Mouse (Mus musculus) heart, adult 18-20 months (tissue): ENCODE measurements at regions not wholly inside any gene's neighbourhood (a gene's known extent, or its start where the extent isn't known, plus 50 kb on each side); places are given as distances from the start of the nearest gene placed in this dataset.
"Not testable (repeated sequence)": the region's sequence is repeated elsewhere in the genome, so short reads cannot be mapped to it uniquely, and the experiment has no call there.

ENCODE experiments used
- DNase-seq, 2 experiments: peaks; one replicate each; pipeline ENCODE4 v3.0.0; 2021 to 2022; ENCODE audit warnings: mixed read lengths in 1 of 2

DNA sequence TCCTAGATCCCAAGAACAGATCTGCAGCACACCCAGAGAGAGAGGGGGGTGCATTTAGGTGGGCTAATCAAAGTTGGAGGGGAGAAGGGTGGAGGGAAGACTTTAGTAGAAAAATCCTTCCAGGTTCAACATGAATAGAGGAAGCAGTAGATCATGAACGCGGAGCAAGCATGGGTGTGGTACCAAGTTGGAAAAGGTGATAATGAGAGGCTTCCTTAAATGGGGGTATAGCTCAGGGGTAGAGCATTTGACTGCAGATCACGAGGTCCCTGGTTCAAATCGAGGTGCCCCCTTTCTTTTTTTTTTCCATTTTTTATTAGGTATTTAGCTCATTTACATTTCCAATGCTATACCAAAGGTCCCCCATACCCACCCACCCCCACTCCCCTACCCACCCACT is 54.0 kb upstream of the Krba1 start:
- DNase-seq, result not testable (repeated sequence)

DNA sequence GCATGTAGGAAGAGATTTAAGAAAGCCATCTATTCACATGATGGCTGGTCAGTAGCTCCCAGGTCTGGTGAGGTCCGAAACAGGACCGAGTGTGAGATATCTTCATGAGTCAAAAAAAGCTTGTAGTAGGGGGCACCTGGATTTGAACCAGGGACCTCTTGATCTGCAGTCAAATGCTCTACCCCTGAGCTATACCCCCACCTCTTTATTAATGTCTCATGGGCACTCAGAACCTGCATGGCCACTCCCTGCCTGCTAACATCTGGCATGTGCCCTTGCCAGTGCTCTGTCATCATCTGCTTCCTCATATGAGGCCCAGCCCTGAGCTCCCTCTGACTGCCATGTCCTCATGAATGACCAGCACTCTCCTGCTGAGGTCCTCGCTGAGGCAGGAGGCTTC is 58.4 kb upstream of the Krba1 start:
- not testable (repeated sequence) for DNase-seq

DNA sequence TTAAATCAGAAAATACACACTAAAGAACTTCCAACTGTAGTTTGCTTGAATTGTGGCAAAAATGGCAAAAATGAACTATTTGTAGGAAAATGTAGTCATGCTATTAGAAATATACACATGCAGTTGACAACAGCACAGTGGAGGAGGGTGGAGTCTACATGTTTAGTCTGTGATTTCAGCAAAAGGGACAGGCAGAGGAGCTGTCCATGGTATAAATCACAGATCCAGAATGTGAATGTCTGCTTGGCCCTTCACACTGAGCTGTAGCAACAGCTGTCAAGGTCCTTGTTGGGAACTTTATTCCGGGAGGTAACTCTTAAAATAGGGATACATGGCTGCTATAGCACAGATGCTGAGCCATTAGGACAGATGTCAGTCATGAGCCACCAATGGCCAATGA is 107.4 kb upstream of the Krba1 start:
- DNase-seq, result no peak

DNA sequence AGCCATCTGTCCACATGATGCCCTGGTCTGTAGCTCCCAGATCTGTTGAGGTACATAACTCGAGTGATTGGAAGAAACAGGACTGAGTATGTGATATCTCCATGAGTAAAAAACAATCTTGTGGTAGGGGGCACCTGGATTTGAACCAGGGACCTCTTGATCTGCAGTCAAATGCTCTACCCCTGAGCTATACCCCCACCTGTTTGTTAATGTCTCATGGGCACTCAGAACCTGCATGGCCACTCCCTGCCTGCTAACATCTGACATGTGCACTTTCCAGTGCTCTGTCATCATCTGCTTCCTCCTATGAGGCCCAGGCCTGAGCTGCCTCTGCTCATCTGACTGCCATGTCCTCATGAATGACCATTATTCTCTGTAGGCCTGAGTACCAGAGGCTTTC is 115.7 kb upstream of the Krba1 start:
- DNase-seq, result not testable (repeated sequence)

DNA sequence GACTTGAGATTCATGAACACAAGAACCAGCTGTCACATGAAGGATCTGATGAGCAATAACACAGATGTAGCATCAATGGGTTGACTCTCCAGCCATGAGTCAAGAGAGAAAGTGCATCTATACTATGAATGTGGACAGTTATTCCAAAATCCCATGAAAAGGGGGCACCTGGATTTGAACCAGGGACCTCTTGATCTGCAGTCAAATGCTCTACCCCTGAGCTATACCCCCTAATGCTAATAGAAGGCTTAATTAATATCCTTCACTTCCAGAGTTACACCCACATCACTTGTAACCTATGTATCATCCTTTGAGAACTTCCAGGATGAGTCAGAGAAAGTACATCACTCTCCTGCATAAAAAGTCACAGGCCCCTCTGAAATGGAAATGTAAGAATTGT is 133.8 kb upstream of the Krba1 start:
- DNase-seq, result not testable (repeated sequence)

DNA sequence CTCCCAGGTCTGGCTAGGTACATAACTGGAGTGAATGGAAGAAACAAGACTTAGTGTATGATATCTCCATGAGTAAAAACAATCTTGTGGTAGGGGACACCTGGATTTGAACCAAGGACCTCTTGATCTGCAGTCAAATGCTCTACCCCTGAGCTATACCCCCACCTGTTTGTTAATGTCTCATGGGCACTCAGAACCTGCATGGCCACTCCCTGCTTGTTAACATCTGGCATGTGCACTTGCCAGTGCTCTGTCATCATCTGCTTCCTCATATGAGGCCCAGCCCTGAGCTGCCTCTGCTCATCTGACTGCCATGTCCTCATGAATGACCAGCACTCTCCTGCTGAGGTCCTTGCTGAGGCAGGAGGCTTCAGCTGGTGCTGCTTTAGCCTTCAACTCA is 142.4 kb upstream of the Krba1 start:
- DNase-seq, result not testable (repeated sequence)

DNA sequence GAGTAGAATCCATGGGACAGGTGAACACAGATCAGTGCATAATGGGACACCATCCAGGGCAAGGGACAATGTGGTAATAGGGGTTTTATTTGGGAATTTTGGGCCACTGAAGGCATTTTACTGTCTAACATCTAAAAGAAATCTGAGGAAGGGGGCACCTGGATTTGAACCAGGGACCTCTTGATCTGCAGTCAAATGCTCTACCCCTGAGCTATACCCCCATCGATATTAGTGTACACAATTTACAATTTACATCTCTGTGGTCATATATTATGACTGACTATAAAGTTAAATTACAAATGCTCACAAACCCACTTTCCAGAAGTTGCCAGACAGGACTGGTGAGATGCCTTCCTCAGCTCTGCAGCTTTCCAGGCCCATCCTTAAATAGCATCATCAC is 143.4 kb upstream of the Krba1 start:
- DNase-seq, result no peak

DNA sequence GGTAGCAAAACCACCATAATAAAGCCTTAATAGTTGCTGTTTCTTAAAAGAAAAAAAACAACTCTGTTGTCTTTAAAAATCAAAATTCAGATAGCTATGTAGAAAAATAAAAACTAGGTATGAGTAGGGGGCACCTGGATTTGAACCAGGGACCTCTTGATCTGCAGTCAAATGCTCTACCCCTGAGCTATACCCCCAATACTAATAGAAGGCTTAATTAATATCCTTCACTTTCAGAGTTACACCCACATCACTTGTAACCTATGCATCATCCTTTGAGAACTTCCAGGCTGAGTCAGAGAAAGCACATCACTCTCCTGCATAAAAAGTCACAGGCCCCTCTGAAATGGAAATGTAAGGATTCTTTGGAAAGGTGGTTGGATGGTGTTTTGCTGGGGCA is 151.2 kb upstream of the Krba1 start:
- DNase-seq, result not testable (repeated sequence)

DNA sequence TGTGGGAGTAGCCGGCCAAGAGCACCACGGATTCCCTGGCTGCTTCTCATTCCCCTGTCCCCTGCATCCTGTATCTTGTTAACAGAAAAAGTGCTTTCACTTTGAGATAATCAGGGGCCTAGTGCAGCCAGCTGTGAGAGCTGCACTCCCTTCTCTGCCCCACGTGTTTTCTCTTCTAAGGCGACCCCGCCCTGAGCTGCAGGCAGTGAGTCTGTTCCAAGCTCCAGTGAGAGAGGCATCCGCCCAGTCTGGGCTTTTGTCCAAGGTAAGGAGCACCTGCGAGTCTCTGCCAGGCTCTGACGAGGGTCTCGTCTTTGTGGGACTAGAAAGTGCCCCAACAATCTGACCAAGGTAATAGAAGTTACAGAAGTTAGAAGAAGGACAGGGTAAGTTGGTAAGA is 141.0 kb upstream of the Zfp746 start:
- DNase-seq, result peak; percentile 53 to 66

DNA sequence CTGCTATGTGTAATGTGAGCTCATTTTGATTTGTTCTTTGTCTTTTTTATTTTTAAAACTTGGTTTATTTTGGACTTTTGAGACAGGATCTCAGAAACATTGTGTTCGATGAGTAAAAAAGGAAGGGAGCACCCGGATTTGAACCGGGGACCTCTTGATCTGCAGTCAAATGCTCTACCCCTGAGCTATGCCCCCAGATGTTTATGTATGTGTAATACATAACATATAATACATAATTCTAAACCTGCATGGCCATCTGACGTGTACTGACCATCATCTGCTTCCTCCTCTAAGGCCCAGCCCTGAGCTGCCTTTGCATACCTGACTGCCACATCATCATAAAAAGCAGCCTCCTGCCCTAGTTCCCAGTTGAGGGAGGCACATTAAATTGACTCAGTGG is 137.8 kb upstream of the Zfp746 start:
- DNase-seq, result no peak

DNA sequence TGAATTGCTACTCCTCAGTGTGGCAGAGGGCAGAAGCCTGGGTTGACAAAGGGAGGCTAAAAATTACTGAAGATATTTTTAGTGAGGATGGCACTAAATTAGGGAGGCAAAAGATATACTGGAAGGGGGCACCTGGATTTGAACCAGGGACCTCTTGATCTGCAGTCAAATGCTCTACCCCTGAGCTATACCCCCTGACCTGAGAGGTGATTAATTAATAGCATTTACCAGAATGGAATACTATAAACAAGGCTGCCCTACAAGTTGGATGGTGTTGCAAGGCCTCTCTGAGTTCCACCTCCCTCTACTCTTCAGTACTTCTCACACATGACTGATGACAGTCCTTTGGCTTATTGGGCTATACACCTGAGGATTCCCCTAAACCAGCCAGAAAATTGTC is 136.6 kb upstream of the Zfp746 start:
- DNase-seq, result no peak

DNA sequence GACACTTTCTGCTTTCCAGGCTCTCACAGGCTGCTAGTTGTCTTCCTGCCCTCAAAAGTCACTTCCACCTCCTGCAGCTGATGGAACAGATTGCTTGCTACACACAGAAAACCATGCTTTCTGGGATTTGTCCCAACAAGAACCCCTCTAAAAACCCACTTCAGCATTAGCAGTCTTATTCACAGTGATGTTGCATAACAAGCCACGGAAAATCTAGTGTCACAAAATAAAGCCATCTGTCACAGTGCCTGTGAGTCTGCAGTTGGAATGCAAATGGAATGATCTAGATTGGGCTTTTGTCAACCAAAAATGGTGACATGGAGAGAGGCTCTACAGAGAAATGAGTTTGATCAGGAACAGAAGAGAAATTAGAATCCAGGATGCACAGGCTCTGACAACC is 135.4 kb upstream of the Zfp746 start:
- not testable (repeated sequence) for DNase-seq

DNA sequence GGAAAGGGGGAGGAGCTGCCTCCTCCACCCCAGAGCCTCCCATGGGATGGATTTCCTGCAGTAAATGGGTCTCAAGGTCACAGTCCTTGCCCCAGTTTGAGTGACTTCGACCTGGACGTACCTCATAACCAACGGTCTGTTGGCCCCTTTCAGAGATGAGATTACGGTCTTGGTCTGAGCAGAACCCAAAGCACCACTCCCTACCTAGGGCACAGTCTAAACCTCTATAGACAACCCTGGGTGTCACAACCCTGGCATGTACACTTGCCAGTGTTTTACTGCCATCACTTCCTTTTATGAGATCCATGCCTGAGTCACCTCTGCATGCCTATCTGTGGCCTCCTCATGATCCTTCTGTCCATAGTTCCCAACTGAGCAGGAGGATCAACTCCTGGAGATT is 128.8 kb upstream of the Zfp746 start:
- no peak for DNase-seq

DNA sequence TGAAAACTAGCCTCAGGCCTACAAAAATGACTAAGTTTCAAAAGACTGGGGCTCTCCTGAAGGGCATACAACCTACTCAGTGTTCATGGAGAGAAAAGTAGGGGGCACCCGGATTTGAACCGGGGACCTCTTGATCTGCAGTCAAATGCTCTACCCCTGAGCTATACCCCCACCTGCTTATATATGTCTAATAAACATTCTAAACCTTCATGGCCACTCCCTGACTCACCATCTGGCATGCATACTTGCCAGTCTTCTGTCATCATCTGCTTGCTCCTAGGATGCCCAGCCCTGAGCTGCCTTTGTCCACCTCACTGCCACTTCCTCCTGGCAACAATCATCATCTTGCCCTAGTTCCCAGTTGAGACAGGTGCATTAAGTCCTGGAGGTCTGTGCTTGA is 123.3 kb upstream of the Zfp746 start:
- DNase-seq, result no peak

DNA sequence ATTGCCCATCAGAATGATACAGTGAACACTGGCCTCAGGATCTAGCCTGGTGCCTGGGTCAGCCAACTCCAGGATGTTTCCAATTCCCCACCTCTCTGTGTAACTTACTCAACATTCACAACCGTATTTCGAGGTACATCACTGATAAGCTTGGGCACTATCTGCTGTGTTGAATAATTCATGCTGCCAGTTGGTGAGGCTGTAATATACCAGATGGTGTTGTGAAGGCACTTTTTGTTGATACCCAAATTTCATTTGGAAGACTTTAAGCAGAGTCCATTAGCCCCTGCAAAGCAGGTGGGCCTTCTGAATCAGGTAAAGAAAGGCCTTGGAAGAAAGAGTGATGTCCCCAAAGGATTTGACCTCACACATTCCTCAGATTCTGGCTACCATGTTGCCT is 122.7 kb upstream of the Zfp746 start:
- no peak for DNase-seq

DNA sequence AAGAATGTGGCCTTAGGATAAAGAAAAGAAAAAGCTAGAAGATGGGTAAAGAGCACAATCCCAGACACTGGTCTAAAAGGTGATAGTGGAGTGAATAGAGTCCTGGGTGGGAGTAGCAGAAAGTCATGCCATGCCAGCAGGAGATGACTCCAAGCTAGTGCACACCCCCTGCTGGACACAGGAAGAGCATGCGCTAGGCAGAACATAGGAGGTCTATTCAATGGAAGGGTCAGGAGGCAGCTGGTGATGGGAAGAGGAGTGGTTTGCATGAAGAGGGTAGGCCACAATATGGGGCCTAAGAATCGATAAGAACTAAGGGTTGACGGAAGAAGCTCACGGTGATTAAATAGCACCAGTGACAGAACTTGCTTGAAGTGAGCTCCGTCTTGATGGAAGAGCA is 119.3 kb upstream of the Zfp746 start:
- no peak for DNase-seq

DNA sequence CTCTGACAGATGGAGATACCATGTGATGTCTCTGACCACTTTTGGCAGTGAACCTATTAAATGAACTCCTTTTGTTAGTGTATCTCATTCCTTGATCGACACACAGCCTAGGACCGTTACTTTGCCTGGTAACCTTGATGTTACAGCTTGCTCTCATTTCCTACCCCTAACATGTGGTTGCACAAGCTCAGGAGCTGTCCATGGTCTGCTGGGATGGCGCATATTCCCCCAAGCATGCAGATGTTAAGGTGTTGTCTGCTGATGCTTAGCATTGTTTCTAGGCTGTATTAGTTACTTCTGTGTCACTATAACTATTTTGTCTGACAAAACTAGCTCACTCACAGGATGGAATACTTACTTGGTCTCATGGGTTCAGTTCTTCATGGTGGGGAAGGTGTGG is 113.6 kb upstream of the Zfp746 start:
- DNase-seq, result no peak

DNA sequence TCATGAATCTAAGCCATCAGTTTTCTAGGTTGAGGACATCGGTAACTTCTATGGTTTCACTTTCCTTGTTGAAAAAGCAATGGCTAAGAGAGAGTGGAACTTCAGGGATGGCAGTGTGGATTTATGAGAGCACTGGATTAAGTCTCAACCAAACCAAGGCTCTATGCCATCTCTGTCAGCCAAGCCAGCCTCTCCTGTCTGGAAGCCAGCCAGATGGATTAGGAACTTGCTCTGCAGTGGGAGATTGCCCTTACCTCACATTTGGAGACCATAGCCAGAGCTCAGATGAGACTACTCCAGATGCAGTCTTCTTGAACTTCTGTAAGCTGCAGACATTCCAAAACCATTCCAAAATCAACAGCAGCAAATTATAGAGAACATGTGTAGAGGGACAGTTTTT is 112.4 kb upstream of the Zfp746 start:
- no peak for DNase-seq

DNA sequence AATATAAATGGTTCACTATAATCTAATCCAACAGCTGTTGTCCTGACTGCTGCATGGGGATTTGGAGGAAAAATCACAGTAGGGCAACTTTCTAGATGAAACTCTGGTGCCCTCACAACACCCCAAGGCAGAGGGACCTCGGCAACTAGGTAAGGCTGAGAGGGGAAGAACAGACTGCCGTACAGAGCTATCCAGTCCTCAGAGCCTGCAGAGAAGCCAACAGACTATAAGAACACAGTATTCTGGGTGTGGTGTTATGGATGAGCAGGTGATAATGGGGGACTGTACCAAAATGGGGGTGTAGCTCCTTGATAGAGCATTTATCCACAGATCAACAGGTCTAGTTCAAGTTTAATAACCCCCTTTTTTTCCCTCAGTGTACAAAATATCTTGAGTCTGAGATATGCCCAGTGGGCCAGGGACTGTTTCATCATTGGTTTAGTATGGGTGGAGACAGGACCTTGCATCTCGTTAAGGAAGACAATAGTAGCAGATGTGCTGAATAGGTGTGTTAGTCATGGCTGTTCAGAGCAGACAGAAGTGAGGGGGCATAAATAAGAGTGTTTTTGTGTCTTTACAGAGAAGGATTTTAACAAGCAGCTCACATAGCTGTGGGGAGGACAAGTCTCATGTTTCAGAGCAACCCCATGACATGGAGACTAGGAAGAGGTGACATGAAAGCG is 111.4 kb upstream of the Zfp746 start:
- DNase-seq, result no peak

DNA sequence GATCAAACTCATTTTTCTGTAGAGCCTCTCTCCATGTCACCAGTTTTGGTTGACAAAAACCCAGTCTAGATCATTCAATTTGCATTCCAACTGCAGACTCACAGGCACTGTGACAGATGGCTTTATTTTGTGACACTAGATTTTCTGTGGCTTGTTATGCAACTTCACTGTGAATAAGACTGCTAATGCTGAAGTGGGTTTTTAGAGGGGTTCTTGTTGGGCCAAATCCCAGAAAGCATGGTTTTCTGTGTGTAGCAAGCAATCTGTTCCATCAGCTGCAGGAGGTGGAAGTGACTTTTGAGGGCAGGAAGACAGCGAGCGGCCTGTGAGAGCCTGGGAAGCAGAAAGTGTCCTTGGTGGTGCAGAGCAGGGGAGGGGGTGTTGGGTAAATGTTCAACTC is 102.0 kb upstream of the Zfp746 start:
- not testable (repeated sequence) for DNase-seq

DNA sequence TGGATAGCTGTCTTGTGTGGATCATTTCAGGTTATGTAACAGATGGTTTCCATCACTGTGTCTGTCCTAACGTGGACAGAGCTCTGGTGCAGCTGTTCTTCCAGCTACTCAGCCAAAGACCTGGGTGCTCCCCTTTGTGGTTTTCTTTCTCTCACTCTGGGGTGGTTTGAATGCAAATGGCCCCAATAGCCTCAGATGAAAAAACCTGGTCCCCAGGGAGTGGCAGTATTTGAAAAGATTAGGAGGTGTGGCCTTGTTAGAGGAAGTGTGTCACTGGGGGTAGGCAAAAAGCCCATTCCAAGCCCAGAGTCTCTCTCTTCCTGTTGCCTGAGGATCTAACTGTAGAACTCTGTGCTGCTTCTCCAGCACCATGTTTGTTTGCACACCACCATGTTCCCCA is 98.9 kb upstream of the Zfp746 start:
- no peak for DNase-seq

DNA sequence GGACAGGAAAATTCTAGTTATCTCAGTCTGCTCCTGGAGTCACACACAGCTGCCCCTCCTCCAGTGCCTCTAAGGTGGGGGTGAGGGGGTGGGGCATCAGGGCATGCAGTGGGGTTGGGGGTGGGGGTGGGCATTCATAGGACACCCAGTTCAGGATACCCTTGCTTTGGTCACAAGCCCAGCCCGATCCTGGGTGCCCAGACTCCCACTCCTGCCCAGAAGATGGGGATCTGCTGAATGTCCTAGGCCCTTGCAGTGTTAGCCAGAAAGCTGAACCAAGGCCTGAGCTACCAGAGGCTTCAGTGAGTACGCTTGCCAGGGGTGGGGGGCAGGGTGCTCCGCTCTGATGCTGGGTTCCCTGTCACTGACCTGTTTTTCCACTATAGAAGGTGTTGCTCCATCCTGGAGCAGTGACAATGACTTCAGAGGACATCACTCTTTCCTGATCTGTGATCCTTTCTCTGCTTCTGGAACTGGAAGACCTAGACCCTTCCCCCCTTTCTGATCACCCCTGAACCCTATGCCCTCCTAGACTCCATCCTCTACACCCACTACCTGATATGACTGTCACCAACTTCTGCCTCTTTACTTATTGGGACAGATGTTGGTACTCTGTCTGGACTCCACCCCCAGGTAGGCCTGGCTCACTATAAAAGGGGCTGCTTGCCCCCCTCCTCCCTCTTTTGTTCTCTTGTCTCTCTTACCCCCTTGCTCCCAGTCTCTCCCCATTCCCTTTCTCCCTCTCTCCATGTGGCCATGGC is 92.1 kb upstream of the Zfp746 start:
- DNase-seq, result no peak

DNA sequence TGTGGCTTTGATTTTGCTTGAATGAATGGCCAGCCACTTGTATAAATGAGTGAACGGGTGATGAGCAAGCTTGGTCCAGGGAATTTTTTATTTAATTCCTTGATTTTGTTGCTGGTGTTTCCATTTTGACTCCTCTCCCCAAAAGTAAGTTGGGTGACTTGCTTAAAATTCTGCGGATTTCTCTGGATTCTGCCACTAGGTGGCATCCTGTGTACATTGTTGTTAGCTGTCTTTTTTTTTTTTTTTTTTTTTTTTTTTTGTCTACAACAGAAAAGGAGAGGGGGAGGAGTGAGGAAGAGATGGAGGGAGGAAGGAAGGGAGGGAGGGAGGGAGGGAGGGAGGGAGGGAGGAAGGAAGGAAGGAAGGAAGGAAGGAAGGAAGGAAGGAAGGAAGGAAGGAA is 91.5 kb upstream of the Zfp746 start:
- DNase-seq, result peak; percentile 41 to 74

DNA sequence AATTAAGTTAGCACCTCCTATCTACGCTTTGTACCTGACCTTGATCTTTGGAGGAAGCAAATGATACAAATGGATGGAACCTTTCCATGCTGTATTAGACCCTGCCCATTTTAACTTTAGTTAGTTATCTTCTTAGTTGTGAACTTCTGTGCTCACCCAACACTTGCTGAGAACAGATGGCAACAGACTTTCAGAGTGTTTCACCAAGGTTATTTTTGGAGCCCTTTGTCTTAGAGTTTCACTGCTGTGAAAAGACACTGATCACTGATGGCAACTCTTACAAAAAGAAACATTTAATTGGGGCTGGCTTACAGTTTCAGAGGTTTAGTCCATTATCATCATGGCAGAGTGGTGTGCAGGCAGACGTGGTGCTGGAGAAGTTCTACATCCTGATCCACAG is 88.8 kb upstream of the Zfp746 start:
- DNase-seq, result no peak
